Mouse (Mus musculus): ENCODE measurements around the gene 2610507B11Rik. TPM values are rescaled to one million over a fixed set of nuclear protein-coding genes. Genes with fewer than 3 reads are reported as not detected.

2610507B11Rik gene
- polyA plus RNA-seq, 1 experiment: 41.3 TPM

GRCm38 (mm10) chr11:78262550-78262949, 998 bp downstream of the 2610507B11Rik start:
- no peak for TF ChIP-seq GATA1 (IDR thresholded peaks at IDR 0.05; ENCODE audit: low read length)

- TF ChIP-seq GATA1 (IDR thresholded peaks at IDR 0.05; ENCODE audit: low read length): no peak
These were observed 4.0 kb downstream of the 2610507B11Rik start for GRCm38 (mm10) chr11:78265571-78265970.

GRCm38 (mm10) chr11:78271986-78272385, 10.4 kb downstream of the 2610507B11Rik start:
- TF ChIP-seq GATA1 (IDR thresholded peaks at IDR 0.05; ENCODE audit: low read length): no peak

- no peak for TF ChIP-seq GATA1 (IDR thresholded peaks at IDR 0.05; ENCODE audit: low read length)
These were observed 14.0 kb downstream of the 2610507B11Rik start for GRCm38 (mm10) chr11:78275596-78275995.

GRCm38 (mm10) chr11:78278853-78279252, 17.3 kb downstream of the 2610507B11Rik start:
- no peak for TF ChIP-seq GATA1 (IDR thresholded peaks at IDR 0.05; ENCODE audit: low read length)

GRCm38 (mm10) chr11:78279586-78279985, 18.0 kb downstream of the 2610507B11Rik start:
- TF ChIP-seq GATA1 (IDR thresholded peaks at IDR 0.05; ENCODE audit: low read length): no peak

GRCm38 (mm10) chr11:78289146-78289763, 27.7 kb downstream of the 2610507B11Rik start:
- no peak for TF ChIP-seq GATA1 (IDR thresholded peaks at IDR 0.05; ENCODE audit: low read length)

- no peak for TF ChIP-seq GATA1 (IDR thresholded peaks at IDR 0.05; ENCODE audit: low read length)
These were observed 29.1 kb downstream of the 2610507B11Rik start, which contains the start of gene BC030499 for GRCm38 (mm10) chr11:78290654-78291053. Gene BC030499, plus strand, starts transcription at chr11:78290841.

GRCm38 (mm10) chr11:78294585-78294984, 33.0 kb downstream of the 2610507B11Rik start:
- no peak for TF ChIP-seq GATA1 (IDR thresholded peaks at IDR 0.05; ENCODE audit: low read length)

GRCm38 (mm10) chr11:78300917-78301316, 39.4 kb downstream of the 2610507B11Rik start:
- no peak for TF ChIP-seq GATA1 (IDR thresholded peaks at IDR 0.05; ENCODE audit: low read length)

- no peak for TF ChIP-seq GATA1 (IDR thresholded peaks at IDR 0.05; ENCODE audit: low read length)
These were observed 40.0 kb downstream of the 2610507B11Rik start, which contains the start of gene Spag5 for GRCm38 (mm10) chr11:78301357-78302084. Gene Spag5, plus strand, starts transcription at chr11:78301529.

- TF ChIP-seq GATA1 (IDR thresholded peaks at IDR 0.05; ENCODE audit: low read length): no peak
These were observed 43.7 kb downstream of the 2610507B11Rik start for GRCm38 (mm10) chr11:78305272-78305671.

GRCm38 (mm10) chr11:78310861-78311511, 49.4 kb downstream of the 2610507B11Rik start:
- TF ChIP-seq GATA1 (IDR thresholded peaks at IDR 0.05; ENCODE audit: low read length): no peak

- TF ChIP-seq GATA1 (IDR thresholded peaks at IDR 0.05; ENCODE audit: low read length): no peak
These were observed 52.1 kb downstream of the 2610507B11Rik start for GRCm38 (mm10) chr11:78313662-78314061.

- no peak for TF ChIP-seq GATA1 (IDR thresholded peaks at IDR 0.05; ENCODE audit: low read length)
These were observed 56.9 kb downstream of the 2610507B11Rik start for GRCm38 (mm10) chr11:78318411-78318810.
